In the genomic region with DNA sequence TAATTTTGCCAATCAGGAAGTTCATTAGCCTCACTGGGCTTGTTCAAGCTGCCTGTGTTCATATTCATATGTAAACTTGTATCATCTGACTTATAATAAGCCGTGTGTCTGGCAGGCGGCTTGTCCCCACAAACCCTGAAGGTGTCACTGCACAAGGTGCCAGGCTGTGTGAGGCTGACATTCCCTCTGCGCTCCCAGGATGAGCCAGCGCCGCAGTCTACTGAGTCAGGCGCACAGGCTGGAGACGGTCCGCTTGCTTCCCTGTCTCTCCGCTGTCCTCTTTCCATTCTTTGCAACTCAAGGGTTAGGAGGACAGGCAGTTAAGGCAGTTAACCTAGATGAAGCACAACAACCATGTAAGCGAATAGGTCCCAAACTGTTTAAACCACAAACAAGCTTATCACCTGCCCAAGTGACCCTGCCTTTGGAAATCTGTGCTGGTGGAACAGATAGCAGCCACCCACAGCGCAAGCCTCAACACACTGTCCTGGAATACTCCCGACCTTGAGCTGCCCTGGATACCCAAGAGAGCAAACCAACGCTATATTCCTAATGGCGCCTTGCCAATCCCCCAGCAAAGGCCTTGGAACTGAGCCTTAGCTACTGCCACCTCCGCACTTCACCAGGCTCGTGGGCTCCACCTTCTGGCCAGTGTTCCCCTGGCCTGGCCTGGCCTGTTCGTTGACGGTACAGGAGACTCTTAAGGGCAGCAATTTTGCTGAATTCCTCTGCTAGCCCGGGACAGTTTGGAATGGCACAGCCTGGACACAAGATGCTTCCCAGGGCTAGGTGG, we compare ENCODE assay signal across 8 mouse cellular contexts. TPM values are rescaled to one million over a fixed set of nuclear protein-coding genes. Genes with fewer than 3 reads are reported as not detected.
DNase-seq lines count a peak whose midpoint lies in the region; ATAC-seq and TF ChIP-seq lines count a peak whose summit lies in the region.

No protein-coding gene starts in this region.

- H3K36me3 ChIP-seq in megakaryocyte, embryonic 14.5 days (replicated peaks; ENCODE audit: low read length) = no peaks in the 10 kb centered on the region

- peaks cover 3% of the 10 kb centered on the region for H3K9me3 ChIP-seq in megakaryocyte, embryonic 14.5 days

- peak; percentile 62 for ATAC-seq in inflammation-experienced regulatory T-cells, adult 6 months

- intact Hi-C loops in gastrocnemius, postnatal 14 days (cut with DNase I; ENCODE audit: low total_unique reads) = loop anchor here (5.0 kb wide), 1 partner anchor 199 kb away; no protein-coding TSS in a partner anchor

- no peak overlapping the region for H3K27ac ChIP-seq in cortical plate, adult 2 months (ENCODE audit: insufficient read depth, low read length)

- H3K4me3 ChIP-seq in cortical plate, adult 2 months (ENCODE audit: insufficient read depth, low read length) = no peak overlapping the region
- H3K4me3 ChIP-seq in megakaryocyte, embryonic 14.5 days (replicated peaks) = peak overlapping the region; percentile 11

- TF ChIP-seq POLR2A in cortical plate, adult 2 months (IDR thresholded peaks at IDR 0.05; ENCODE audit: extremely low read depth, insufficient read depth, low read length) = no peak

- H3K4me1 ChIP-seq in cortical plate, adult 2 months (ENCODE audit: control insufficient read depth, insufficient read depth, low read length) = no peaks in the 10 kb centered on the region
- peaks cover 30% of the 10 kb centered on the region for H3K4me1 ChIP-seq in megakaryocyte, embryonic 14.5 days

- peaks cover 54% of the 10 kb centered on the region for H3K27me3 ChIP-seq in megakaryocyte, embryonic 14.5 days (replicated peaks)

- peak; percentile 79 for DNase-seq in adipocyte (ENCODE audit: low spot score)
- DNase-seq in gastrocnemius, postnatal 14 days = peak; percentile 85
- DNase-seq in left cerebral cortex, adult 8-10 months (ENCODE audit: low spot score in 2 of 2) = peak; percentile 51 to 63
- DNase-seq in right cerebral cortex, postnatal 14 days = peak; percentile 73
- peak; percentile 74 to 83 for DNase-seq in urinary bladder, postnatal 36 days (ENCODE audit: low spot score in 2 of 2)

- peak; percentile 71 for TF ChIP-seq CTCF in cortical plate, adult 2 months (IDR thresholded peaks at IDR 0.05; ENCODE audit: extremely low read depth, insufficient read depth, low read length)

RNA-seq across cellular contexts. Expression of gene Gcm1, which starts 45.3 kb away (rescaled TPM):
- not detected in 2 replicates for polyA plus RNA-seq in cortical plate, adult 2 months (2012; rRNA removed)
- not detected for total RNA-seq in gastrocnemius, postnatal 14 days (2021)
- polyA plus RNA-seq in inflammation-experienced regulatory T-cells, adult 6 months (2017; shearing (Covaris generic)) = not detected
- not detected for total RNA-seq in left cerebral cortex, adult 8-10 months (2022)
- not detected in 2 replicates for polyA plus RNA-seq in megakaryocyte, embryonic 14.5 days (2012; ENCODE audit: insufficient read depth, low replicate concordance)
